Mouse (Mus musculus) hindbrain, embryonic 11.5 days (tissue): ENCODE results near the gene Atat1. TPM values are rescaled to one million over a fixed set of nuclear protein-coding genes. Genes with fewer than 3 reads are reported as not detected.

Experiments used
- ATAC-seq: fragments of 200-750 bp; cut with Nextera tagmentation; 2 replicates; pipeline ENCODE4 v1.8.0; 2017; ENCODE audit warnings: mild to moderate bottlenecking, moderate TSS enrichment, moderate library complexity; ENCODE audit not compliant: low FRiP score
- DNase-seq: peaks from one replicate; pipeline ENCODE4 v3.0.0-alpha.2; 2015; ENCODE audit warnings: low spot score
- H3K27ac ChIP-seq: fragments of 300-500 bp; sonication (generic); 2 replicates; pipeline ENCODE4 v1.5.1; 2014; ENCODE audit warnings: mild to moderate bottlenecking, low read depth, low read length
- H3K27me3 ChIP-seq: fragments of 300-500 bp; sonication (generic); 2 replicates; pipeline ENCODE4 v1.6.1; 2014; ENCODE audit warnings: mild to moderate bottlenecking, low read length, moderate library complexity, mixed read lengths; ENCODE audit not compliant: control insufficient read depth, insufficient read depth
- H3K36me3 ChIP-seq: fragments of 300-500 bp; sonication (generic); 2 replicates; pipeline ENCODE4 v1.6.1; 2014; ENCODE audit warnings: mild to moderate bottlenecking, low read length, moderate library complexity, mixed read lengths; ENCODE audit not compliant: control insufficient read depth, insufficient read depth
- H3K4me1 ChIP-seq: fragments of 300-500 bp; sonication (generic); replicated peaks from 2 replicates; pipeline ENCODE4 v1.6.1; 2014; ENCODE audit warnings: low read length, mixed read lengths; ENCODE audit not compliant: control insufficient read depth, insufficient read depth
- H3K4me2 ChIP-seq: fragments of 300-500 bp; sonication (generic); replicated peaks from 2 replicates; pipeline ENCODE4 v1.6.1; 2014; ENCODE audit warnings: mild to moderate bottlenecking, low read depth, low read length
- H3K4me3 ChIP-seq: fragments of 300-500 bp; sonication (generic); 2 replicates; pipeline ENCODE4 v1.5.1; 2014; ENCODE audit warnings: low read depth, low read length
- H3K9ac ChIP-seq: fragments of 300-500 bp; sonication (generic); 2 replicates; pipeline ENCODE4 v1.6.1; 2014; ENCODE audit warnings: low read depth, low read length
- H3K9me3 ChIP-seq: fragments of 300-500 bp; sonication (generic); 2 replicates; pipeline ENCODE4 v1.6.1; 2016; ENCODE audit warnings: low read length; ENCODE audit not compliant: control insufficient read depth
- WGBS: fragments of 180-500 bp; shearing (Covaris S2); extraction: QIAGEN DNeasy Blood & Tissue Kit; methylation state at CpG from one replicate; pipeline ENCODE4 v1.1.7; 2014; 5-methylcytosine and 5-hydroxymethylcytosine counted together
- polyA plus RNA-seq: library from polyadenylated mRNA; unstranded; fragments of >200 nt; fragmentation: Nextera tagmentation; extraction: Ambion mirVana; gene quantifications from 2 replicates; pipeline ENCODE4 v1.2.1, GENCODE M21; 2014

Gene Atat1
- polyA plus RNA-seq, 1 experiment from 2014 or later: 243 TPM

GRCm38 (mm10) chr17:35865481-35866280 lies 44.2 kb downstream of the Atat1 start, which contains the start of gene Ppp1r18:
Gene Ppp1r18 (plus strand): TSS chr17:35865593.
- peak within 1 kb of the TSS; percentile 99 for H3K27ac ChIP-seq
- ATAC-seq: peak; percentile 76
- peaks cover 8% of the 10 kb centered on the region for H3K4me1 ChIP-seq
- peak; percentile 89 for DNase-seq
- WGBS: under 1% methylated on average over 47 of the region's 48 CpGs
- H3K9me3 ChIP-seq: no peaks in the 10 kb centered on the region
- H3K4me2 ChIP-seq: peak within 1 kb of the TSS; percentile 98
- no peaks in the 10 kb centered on the region; the same call in 1 of the 2 replicates for H3K36me3 ChIP-seq
- H3K9ac ChIP-seq: peak within 1 kb of the TSS; percentile 87
- H3K27me3 ChIP-seq: no peaks in the 10 kb centered on the region
- H3K4me3 ChIP-seq: peak within 1 kb of the TSS; percentile 54

GRCm38 (mm10) chr17:35864832-35865353 lies 45.0 kb downstream of the Atat1 start:
- WGBS: 25% methylated on average over 10 of the region's 10 CpGs
- peaks cover 8% of the 10 kb centered on the region for H3K4me1 ChIP-seq

GRCm38 (mm10) chr17:35861198-35861857 lies 48.5 kb downstream of the Atat1 start, which contains the start of gene Nrm:
Gene Nrm (plus strand): TSS chr17:35861318.
- Histone ChIP-seq H3K27me3 (no peaks in the 10 kb centered on the region), H3K4me3 (peak within 1 kb of the TSS; percentile 63), H3K9ac (peak within 1 kb of the TSS; percentile 79), H3K27ac (peak within 1 kb of the TSS; percentile 86), H3K4me2 (peak within 1 kb of the TSS; percentile 64), H3K36me3 (0 out of 2 replicates have a peak, but pooled peaks cover 3% of the 10 kb centered on the region), H3K4me1 (no peaks in the 10 kb centered on the region), H3K9me3 (no peaks in the 10 kb centered on the region)
- peak; percentile 90 for DNase-seq
- ATAC-seq: peak; percentile 87
- under 1% methylated on average over 47 of the region's 47 CpGs for WGBS

More at GRCm38 (mm10) chr17:35864832-35865353, 45.0 kb downstream of the Atat1 start:
- Histone ChIP-seq H3K27ac (peak overlapping the region; percentile 99), H3K4me2 (peak overlapping the region; percentile 98), H3K9ac (peak overlapping the region; percentile 87), H3K4me3 (peak overlapping the region; percentile 54), H3K9me3 (no peaks in the 10 kb centered on the region), H3K36me3 (no peaks in the 10 kb centered on the region; the same call in 1 of the 2 replicates), H3K27me3 (no peaks in the 10 kb centered on the region)
- DNase-seq (no peak), ATAC-seq (no peak)

- 4% methylated on average over 12 of the region's 12 CpGs for WGBS
- Histone ChIP-seq H3K9ac (peak overlapping the region; percentile 79), H3K9me3 (no peaks in the 10 kb centered on the region), H3K36me3 (0 out of 2 replicates have a peak, but pooled peaks cover 3% of the 10 kb centered on the region), H3K27me3 (no peaks in the 10 kb centered on the region), H3K27ac (peak overlapping the region; percentile 86), H3K4me1 (no peaks in the 10 kb centered on the region), H3K4me3 (peak overlapping the region; percentile 63), H3K4me2 (peak overlapping the region; percentile 64)
- DNase-seq (no peak), ATAC-seq (no peak)
Measured at GRCm38 (mm10) chr17:35860831-35861197, 49.1 kb downstream of the Atat1 start.

- no peak for ATAC-seq
- 0 out of 2 replicates have a peak, but pooled peaks cover 3% of the 10 kb centered on the region for H3K36me3 ChIP-seq
Measured at GRCm38 (mm10) chr17:35859835-35860234, 50.0 kb downstream of the Atat1 start.

GRCm38 (mm10) chr17:35859371-35859770 lies 50.5 kb downstream of the Atat1 start:
- Histone ChIP-seq H3K4me1 (no peaks in the 10 kb centered on the region), H3K4me2 (no peak overlapping the region), H3K9ac (no peak overlapping the region), H3K27me3 (no peaks in the 10 kb centered on the region), H3K9me3 (no peaks in the 10 kb centered on the region), H3K36me3 (0 out of 2 replicates have a peak, but pooled peaks cover 3% of the 10 kb centered on the region), H3K4me3 (no peak overlapping the region), H3K27ac (no peak overlapping the region)
- ATAC-seq (no peak), DNase-seq (no peak)
- 87% methylated on average over 1 of the region's 1 CpGs for WGBS

More at GRCm38 (mm10) chr17:35859835-35860234, 50.0 kb downstream of the Atat1 start:
- DNase-seq: no peak
- Histone ChIP-seq H3K27me3 (no peaks in the 10 kb centered on the region), H3K9me3 (no peaks in the 10 kb centered on the region), H3K27ac (no peak overlapping the region), H3K4me2 (no peak overlapping the region), H3K4me3 (no peak overlapping the region), H3K4me1 (no peaks in the 10 kb centered on the region), H3K9ac (no peak overlapping the region)
- 58% methylated on average over 2 of the region's 2 CpGs for whole genome bisulfite sequencing

- Histone ChIP-seq H3K9ac (no peak overlapping the region), H3K36me3 (peaks cover 14% of the 10 kb centered on the region; the same call in 1 of the 2 replicates)
Measured at GRCm38 (mm10) chr17:35850974-35851373, 58.9 kb downstream of the Atat1 start.

GRCm38 (mm10) chr17:35848112-35848511 lies 61.8 kb downstream of the Atat1 start:
- no peak overlapping the region for H3K4me3 ChIP-seq
- no peaks in the 10 kb centered on the region for H3K4me1 ChIP-seq
- H3K36me3 ChIP-seq: peaks cover 22% of the 10 kb centered on the region; the same call in 1 of the 2 replicates
- no peak overlapping the region for H3K9ac ChIP-seq
- WGBS: 56% methylated on average over 1 of the region's 1 CpGs
- no peak overlapping the region for H3K27ac ChIP-seq
- DNase-seq (no peak), ATAC-seq (no peak)
- no peaks in the 10 kb centered on the region for H3K9me3 ChIP-seq
- H3K27me3 ChIP-seq: no peaks in the 10 kb centered on the region
- no peak overlapping the region for H3K4me2 ChIP-seq

More at GRCm38 (mm10) chr17:35850974-35851373, 58.9 kb downstream of the Atat1 start:
- Histone ChIP-seq H3K4me1 (no peaks in the 10 kb centered on the region), H3K4me2 (no peak overlapping the region), H3K4me3 (no peak overlapping the region), H3K27ac (no peak overlapping the region), H3K27me3 (no peaks in the 10 kb centered on the region), H3K9me3 (no peaks in the 10 kb centered on the region)
- DNase-seq: no peak
- ATAC-seq: no peak
- 88% methylated on average over 3 of the region's 3 CpGs for WGBS
